Mouse (Mus musculus) heart, embryonic 12.5 days (tissue): ENCODE results near the gene Gm45021. TPM values are rescaled to one million over a fixed set of nuclear protein-coding genes. Genes with fewer than 3 reads are reported as not detected.
"Not testable (repeated sequence)": the region's sequence is repeated elsewhere in the genome, so short reads cannot be mapped to it uniquely, and the experiment has no call there.

ENCODE experiments used
- ATAC-seq: fragments of 200-750 bp; cut with Nextera tagmentation; 2 replicates; pipeline ENCODE4 v1.8.0; 2017; ENCODE audit warnings: moderate TSS enrichment, moderate library complexity; ENCODE audit not compliant: insufficient number of reproducible peaks, low FRiP score
- H3K27ac ChIP-seq: fragments of 300-500 bp; sonication (generic); 2 replicates; pipeline ENCODE4 v1.5.1; 2016; ENCODE audit warnings: mild to moderate bottlenecking, moderate library complexity; ENCODE audit not compliant: poor library complexity, severe bottlenecking
- H3K27me3 ChIP-seq: fragments of 300-500 bp; sonication (generic); replicated peaks from 2 replicates; pipeline ENCODE4 v1.6.1; 2016; ENCODE audit warnings: mild to moderate bottlenecking, moderate library complexity
- H3K36me3 ChIP-seq: fragments of 300-500 bp; sonication (generic); 2 replicates; pipeline ENCODE4 v1.6.1; 2016; ENCODE audit warnings: mild to moderate bottlenecking, moderate library complexity
- H3K4me1 ChIP-seq: fragments of 300-500 bp; sonication (generic); replicated peaks from 2 replicates; pipeline ENCODE4 v1.6.1; 2016; ENCODE audit warnings: mild to moderate bottlenecking
- H3K4me2 ChIP-seq: fragments of 300-500 bp; sonication (generic); 2 replicates; pipeline ENCODE4 v1.6.1; 2016; ENCODE audit warnings: mild to moderate bottlenecking, moderate library complexity
- H3K4me3 ChIP-seq: fragments of 300-500 bp; sonication (generic); 2 replicates; pipeline ENCODE4 v1.5.1; 2016; ENCODE audit warnings: mild to moderate bottlenecking
- H3K9ac ChIP-seq: fragments of 300-500 bp; sonication (generic); 2 replicates; pipeline ENCODE4 v1.6.1; 2016; ENCODE audit warnings: mild to moderate bottlenecking, moderate library complexity
- H3K9me3 ChIP-seq: fragments of 300-500 bp; sonication (generic); replicated peaks from 2 replicates; pipeline ENCODE4 v1.6.1; 2016; ENCODE audit warnings: mild to moderate bottlenecking, moderate library complexity
- WGBS: fragments of 180-500 bp; shearing (Covaris S2); methylation state at CpG from one replicate; pipeline ENCODE4 v1.1.7; 2016; 5-methylcytosine and 5-hydroxymethylcytosine counted together
- polyA plus RNA-seq: library from polyadenylated mRNA; unstranded; fragments of >200 nt; fragmentation: Nextera tagmentation; extraction: Ambion mirVana; gene quantifications from 2 replicates; pipeline ENCODE4 v1.2.1, GENCODE M21; 2016

Gm45021 gene
- polyA plus RNA-seq, 1 experiment from 2014 or later: not detected

- Histone ChIP-seq H3K4me1 (no peaks in the 10 kb centered on the region), H3K4me3 (no peak overlapping the region), H3K36me3 (peaks cover 35% of the 10 kb centered on the region), H3K9ac (no peak overlapping the region), H3K4me2 (no peak overlapping the region), H3K27me3 (no peaks in the 10 kb centered on the region), H3K9me3 (no peaks in the 10 kb centered on the region), H3K27ac (no peak overlapping the region)
- ATAC-seq: no peak
- WGBS: 89% methylated on average over 30 of the region's 30 CpGs
Measured at GRCm38 (mm10) chr6:48620031-48620430, 30.6 kb downstream of the Gm45021 start.

DNA sequence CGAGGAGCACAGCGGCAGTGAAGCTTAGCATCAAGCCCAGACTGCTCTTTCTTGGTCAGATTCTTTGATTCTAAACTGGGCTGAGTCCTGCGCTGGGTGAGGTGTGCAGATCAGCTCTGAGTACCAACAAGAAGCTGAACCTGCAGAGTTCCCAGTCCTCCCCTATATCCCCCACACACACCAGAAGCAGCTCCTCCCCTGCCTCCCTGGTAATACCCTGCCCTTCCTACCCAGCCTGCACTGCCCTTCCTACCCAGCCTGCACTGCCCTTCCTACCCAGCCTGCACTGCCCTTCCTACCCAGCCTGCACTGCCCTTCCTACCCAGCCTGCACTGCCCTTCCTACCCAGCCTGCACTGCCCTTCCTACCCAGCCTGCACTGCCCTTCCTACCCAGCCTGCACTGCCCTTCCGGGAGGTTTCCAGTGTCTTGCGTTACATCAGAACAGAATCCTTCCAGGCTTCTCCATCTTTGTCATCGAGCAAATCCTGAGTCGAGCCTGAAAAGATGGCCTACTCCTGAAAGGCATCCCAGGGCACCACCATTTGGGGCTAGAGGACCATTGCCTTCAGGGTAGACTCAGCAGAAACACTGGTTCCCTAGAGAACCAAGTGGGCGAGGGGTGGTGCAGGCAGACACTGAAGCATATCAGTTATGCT lies 32.9 kb downstream of the Gm45021 start:
- not testable (repeated sequence) for H3K9me3 ChIP-seq, H3K4me3 ChIP-seq, ATAC-seq, H3K9ac ChIP-seq, H3K4me2 ChIP-seq, H3K27ac ChIP-seq, H3K27me3 ChIP-seq, H3K4me1 ChIP-seq
- 77% methylated on average over 8 of the region's 8 CpGs for WGBS
- H3K36me3 ChIP-seq: peaks cover 30% of the 10 kb centered on the region

GRCm38 (mm10) chr6:48623460-48623859 lies 34.0 kb downstream of the Gm45021 start:
- peaks cover 11% of the 10 kb centered on the region for H3K4me1 ChIP-seq
- peaks cover 18% of the 10 kb centered on the region for H3K27me3 ChIP-seq
- peaks cover 30% of the 10 kb centered on the region for H3K36me3 ChIP-seq
- H3K9me3 ChIP-seq: no peaks in the 10 kb centered on the region
- H3K27ac ChIP-seq: no peak overlapping the region
- no peak overlapping the region for H3K9ac ChIP-seq
- WGBS: 46% methylated on average over 1 of the region's 1 CpGs
- no peak overlapping the region for H3K4me3 ChIP-seq
- no peak overlapping the region for H3K4me2 ChIP-seq
- ATAC-seq: no peak

- peak within 1 kb of the TSS; percentile 72 for H3K9ac ChIP-seq
- no peak for ATAC-seq
- WGBS: 31% methylated on average over 8 of the region's 8 CpGs
- no peak within 1 kb of the TSS for H3K27ac ChIP-seq
- H3K9me3 ChIP-seq: no peaks in the 10 kb centered on the region
- H3K4me2 ChIP-seq: peak within 1 kb of the TSS; percentile 91
- H3K36me3 ChIP-seq: peaks cover 3% of the 10 kb centered on the region
- H3K27me3 ChIP-seq: peaks cover 28% of the 10 kb centered on the region
- H3K4me3 ChIP-seq: peak within 1 kb of the TSS; percentile 57
- peaks cover 23% of the 10 kb centered on the region for H3K4me1 ChIP-seq
Measured at GRCm38 (mm10) chr6:48626464-48626863, 37.1 kb downstream of the Gm45021 start, which contains the start of gene AI854703. Gene AI854703, plus strand, starts transcription at chr6:48626764.

- H3K9me3 ChIP-seq: no peaks in the 10 kb centered on the region
- WGBS: under 1% methylated on average over 32 of the region's 32 CpGs
- peaks cover 33% of the 10 kb centered on the region for H3K27me3 ChIP-seq
- peak overlapping the region; percentile 91 for H3K4me2 ChIP-seq
- ATAC-seq: no peak
- H3K4me1 ChIP-seq: peaks cover 23% of the 10 kb centered on the region
- H3K4me3 ChIP-seq: peak overlapping the region; percentile 57
- peak overlapping the region; percentile 72 for H3K9ac ChIP-seq
- no peak overlapping the region for H3K27ac ChIP-seq
- H3K36me3 ChIP-seq: no peaks in the 10 kb centered on the region
Measured at GRCm38 (mm10) chr6:48626984-48627383, 37.6 kb downstream of the Gm45021 start.

DNA sequence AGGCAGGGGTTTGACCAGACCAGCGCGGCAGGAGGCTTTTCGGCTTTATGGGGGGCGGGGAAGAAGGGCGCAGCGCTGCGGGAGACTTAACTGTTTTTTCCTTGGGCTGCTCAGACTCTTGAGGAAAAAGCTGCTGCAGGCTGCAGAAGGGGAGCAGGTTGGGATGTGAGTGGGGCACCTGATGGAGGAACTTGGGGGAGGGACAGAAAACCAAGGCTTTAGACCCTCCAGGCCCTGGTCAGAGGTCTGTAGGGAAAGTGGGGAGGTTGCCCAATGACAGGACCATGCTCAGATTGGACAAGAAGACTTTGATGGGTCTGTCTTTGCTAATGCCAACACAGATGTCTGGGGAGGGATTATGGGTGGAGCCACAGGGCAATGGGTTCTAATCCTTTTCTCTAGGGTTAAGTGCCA lies 38.1 kb downstream of the Gm45021 start:
- peaks cover 35% of the 10 kb centered on the region for H3K27me3 ChIP-seq
- ATAC-seq: no peak

GRCm38 (mm10) chr6:48628377-48628776 lies 39.0 kb downstream of the Gm45021 start:
- Histone ChIP-seq H3K27ac (no peak overlapping the region), H3K4me2 (peak overlapping the region; percentile 82; the same call in 1 of the 2 replicates), H3K9me3 (no peaks in the 10 kb centered on the region), H3K9ac (no peak overlapping the region), H3K27me3 (peaks cover 35% of the 10 kb centered on the region), H3K4me1 (peaks cover 23% of the 10 kb centered on the region), H3K4me3 (no peak overlapping the region), H3K36me3 (no peaks in the 10 kb centered on the region)
- ATAC-seq: no peak
- 64% methylated on average over 3 of the region's 3 CpGs for WGBS

More for the DNA sequence above, 38.1 kb downstream of the Gm45021 start:
- H3K27ac ChIP-seq: no peak overlapping the region
- H3K9me3 ChIP-seq: no peaks in the 10 kb centered on the region
- H3K36me3 ChIP-seq: no peaks in the 10 kb centered on the region
- H3K4me1 ChIP-seq: peaks cover 23% of the 10 kb centered on the region
- WGBS: 7% methylated on average over 7 of the region's 7 CpGs
- H3K9ac ChIP-seq: peak overlapping the region; percentile 72
- H3K4me2 ChIP-seq: peak overlapping the region; percentile 91
- H3K4me3 ChIP-seq: peak overlapping the region; percentile 57

DNA sequence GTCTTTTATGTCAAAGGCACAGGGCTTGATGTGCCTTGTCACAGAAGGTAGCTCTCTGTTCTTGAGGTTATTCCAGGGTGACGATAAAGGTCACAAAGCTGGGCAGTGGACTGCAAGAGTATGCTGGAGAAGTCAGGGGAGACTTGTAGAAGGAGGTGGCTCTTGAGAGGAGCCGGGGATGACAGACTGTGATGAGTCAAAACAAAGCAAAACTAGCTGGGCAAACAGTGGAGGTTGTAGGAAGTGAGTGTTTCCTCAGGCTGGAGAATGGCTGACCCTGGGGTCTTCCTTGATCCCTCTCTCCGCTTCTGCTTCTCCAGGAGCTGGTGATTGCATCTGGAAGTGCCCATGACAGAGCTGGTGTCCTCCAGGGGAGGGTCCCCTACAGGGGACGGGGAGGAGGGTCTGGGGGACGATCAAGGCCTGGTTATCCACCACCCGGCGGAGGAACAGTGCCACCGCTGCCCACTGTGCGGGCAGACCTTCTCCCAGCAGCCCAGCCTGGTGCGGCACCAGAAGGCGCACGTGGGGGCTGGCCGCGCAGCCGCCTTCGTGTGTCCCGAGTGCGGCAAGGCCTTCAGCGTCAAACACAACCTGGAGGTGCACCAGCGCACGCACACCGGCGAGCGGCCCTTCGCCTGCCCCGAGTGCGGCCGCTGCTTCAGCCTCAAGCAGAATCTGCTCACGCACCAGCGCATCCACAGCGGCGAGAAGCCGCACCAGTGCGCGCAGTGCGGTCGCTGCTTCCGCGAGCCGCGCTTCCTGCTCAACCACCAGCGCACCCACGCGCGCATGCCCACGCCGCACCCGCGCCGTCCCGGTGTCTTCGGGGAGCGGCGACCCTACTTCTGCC lies 39.6 kb downstream of the Gm45021 start:
- Histone ChIP-seq H3K9ac (peak overlapping the region; percentile 57), H3K4me2 (peak overlapping the region; percentile 82), H3K36me3 (no peaks in the 10 kb centered on the region), H3K4me1 (peaks cover 23% of the 10 kb centered on the region), H3K9me3 (no peaks in the 10 kb centered on the region), H3K4me3 (peak overlapping the region; percentile 41), H3K27ac (no peak overlapping the region), H3K27me3 (peaks cover 35% of the 10 kb centered on the region)
- ATAC-seq: peak; percentile 26; the same call in 1 of the 2 replicates
- 7% methylated on average over 54 of the region's 54 CpGs for WGBS

- H3K27me3 ChIP-seq: peaks cover 35% of the 10 kb centered on the region
- peak overlapping the region; percentile 57 for H3K9ac ChIP-seq
- H3K27ac ChIP-seq: no peak overlapping the region
- peak overlapping the region; percentile 41 for H3K4me3 ChIP-seq
- no peaks in the 10 kb centered on the region for H3K9me3 ChIP-seq
- peak overlapping the region; percentile 82 for H3K4me2 ChIP-seq
- no peak; the same call in 1 of the 2 replicates for ATAC-seq
- no peaks in the 10 kb centered on the region for H3K36me3 ChIP-seq
- WGBS: 20% methylated on average over 13 of the region's 13 CpGs
- H3K4me1 ChIP-seq: peaks cover 23% of the 10 kb centered on the region
Measured at GRCm38 (mm10) chr6:48629661-48630034, 40.2 kb downstream of the Gm45021 start.

GRCm38 (mm10) chr6:48630831-48631230 lies 41.4 kb downstream of the Gm45021 start:
- Histone ChIP-seq H3K4me1 (peaks cover 23% of the 10 kb centered on the region), H3K4me2 (no peak overlapping the region), H3K9ac (no peak overlapping the region), H3K9me3 (no peaks in the 10 kb centered on the region), H3K27ac (no peak overlapping the region), H3K4me3 (no peak overlapping the region), H3K36me3 (no peaks in the 10 kb centered on the region), H3K27me3 (peaks cover 30% of the 10 kb centered on the region)
- no peak for ATAC-seq
- 83% methylated on average over 8 of the region's 8 CpGs for WGBS

DNA sequence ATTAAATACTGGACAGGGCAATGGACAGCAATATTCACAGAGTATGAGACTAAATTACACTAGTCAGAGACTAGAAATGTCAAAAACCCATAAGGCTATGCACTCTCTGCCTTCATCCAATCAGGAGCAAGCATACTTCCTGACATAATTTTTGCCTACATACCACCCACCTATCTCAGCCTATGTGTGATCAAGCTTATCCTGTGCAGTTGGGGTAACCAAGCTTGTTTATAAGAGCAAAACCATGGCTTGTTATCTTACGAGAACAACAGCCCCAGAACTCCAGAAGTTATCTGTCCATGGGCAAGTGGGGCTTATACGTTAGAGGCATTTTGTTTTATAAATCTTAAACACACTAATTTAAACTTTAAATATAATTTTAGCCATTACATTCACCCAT lies 45.7 kb downstream of the Gm45021 start:
- Histone ChIP-seq H3K9ac (no peak overlapping the region), H3K4me3 (no peak overlapping the region), H3K4me2 (no peak overlapping the region), H3K9me3 (no peaks in the 10 kb centered on the region), H3K27me3 (peaks cover 10% of the 10 kb centered on the region; the same call in 1 of the 2 replicates), H3K36me3 (no peaks in the 10 kb centered on the region), H3K27ac (no peak overlapping the region), H3K4me1 (peaks cover 8% of the 10 kb centered on the region)
- ATAC-seq: no peak
- WGBS: 74% methylated on average over 2 of the region's 2 CpGs
